Mouse (Mus musculus) midbrain, postnatal 0 days (tissue): ENCODE measurements around the gene Tspan8. TPM values are rescaled to one million over a fixed set of nuclear protein-coding genes. Genes with fewer than 3 reads are reported as not detected.

Experiments
- ATAC-seq: fragments of 200-750 bp; cut with Nextera tagmentation; 2 replicates; pipeline ENCODE4 v1.8.0; 2017; ENCODE audit warnings: moderate number of reproducible peaks, mild to moderate bottlenecking, moderate TSS enrichment, moderate library complexity; ENCODE audit not compliant: low FRiP score
- DNase-seq: peaks from one replicate; pipeline ENCODE4 v3.0.0-alpha.2; 2015; ENCODE audit warnings: low spot score
- H3K27ac ChIP-seq: fragments of 300-500 bp; sonication (generic); 2 replicates; pipeline ENCODE4 v1.5.1; 2014; ENCODE audit warnings: low read depth, mild to moderate bottlenecking, low read length, mixed read lengths
- H3K27me3 ChIP-seq: fragments of 300-500 bp; sonication (generic); 2 replicates; pipeline ENCODE4 v1.6.1; 2014; ENCODE audit warnings: low read length, control low read depth, mixed read lengths; ENCODE audit not compliant: insufficient read depth
- H3K36me3 ChIP-seq: fragments of 300-500 bp; sonication (generic); 2 replicates; pipeline ENCODE4 v1.6.1; 2014; ENCODE audit warnings: low read length, control low read depth, mixed read lengths; ENCODE audit not compliant: insufficient read depth
- H3K4me1 ChIP-seq: fragments of 300-500 bp; sonication (generic); 2 replicates; pipeline ENCODE4 v1.6.1; 2014; ENCODE audit warnings: mild to moderate bottlenecking, control low read depth, antibody characterized with exemption, low read length, mixed read lengths; ENCODE audit not compliant: insufficient read depth
- H3K4me2 ChIP-seq: fragments of 300-500 bp; sonication (generic); 2 replicates; pipeline ENCODE4 v1.6.1; 2014; ENCODE audit warnings: low read depth, mild to moderate bottlenecking, low read length, mixed read lengths; ENCODE audit not compliant: poor library complexity, severe bottlenecking
- H3K4me3 ChIP-seq: fragments of 300-500 bp; sonication (generic); 2 replicates; pipeline ENCODE4 v1.5.1; 2014; ENCODE audit warnings: low read depth, mild to moderate bottlenecking, low read length, moderate library complexity
- H3K9ac ChIP-seq: fragments of 300-500 bp; sonication (generic); replicated peaks from 2 replicates; pipeline ENCODE4 v1.6.1; 2014; ENCODE audit warnings: mild to moderate bottlenecking, low read length, moderate library complexity, mixed read lengths; ENCODE audit not compliant: poor library complexity, severe bottlenecking
- H3K9me3 ChIP-seq: fragments of 300-500 bp; sonication (generic); 2 replicates; pipeline ENCODE4 v1.6.1; 2016; ENCODE audit warnings: low read length, control low read depth
- CTCF ChIP-seq: IDR thresholded peaks from 2 replicates; pipeline ENCODE4 v1.5.1; 2016; ENCODE audit warnings: antibody characterized with exemption, mild to moderate bottlenecking
- WGBS: fragments of 180-500 bp; shearing (Covaris S2); extraction: QIAGEN DNeasy Blood & Tissue Kit; methylation state at CpG from one replicate; pipeline ENCODE4 v1.1.7; 2014; 5-methylcytosine and 5-hydroxymethylcytosine counted together
- polyA plus RNA-seq: library from polyadenylated mRNA; unstranded; fragments of >200 nt; fragmentation: Nextera tagmentation; extraction: Ambion mirVana; gene quantifications from 2 replicates; pipeline ENCODE4 v1.2.1, GENCODE M21; 2015
- total RNA-seq: library from RNA; depleted of rRNA; stranded (reverse); fragments of >200 nt; gene quantifications from 2 replicates; pipeline ENCODE4 v1.2.3, GENCODE M21; 2014

Gene Tspan8
- total and polyA plus RNA-seq, 2 experiments from 2014 or later, result 0.49 to 2.5 TPM

- H3K9ac ChIP-seq, result no peak overlapping the region
- ATAC-seq, result no peak
- H3K27ac ChIP-seq, result no peak overlapping the region
- WGBS, result 94% methylated on average over 2 of the region's 2 CpGs
- H3K4me1 ChIP-seq, result no peaks in the 10 kb centered on the region
- no peak overlapping the region for H3K4me3 ChIP-seq
- no peak overlapping the region for H3K4me2 ChIP-seq
- H3K27me3 ChIP-seq, result no peaks in the 10 kb centered on the region
- no peak for DNase-seq
- H3K9me3 ChIP-seq, result no peaks in the 10 kb centered on the region
- no peak for TF ChIP-seq CTCF
- no peaks in the 10 kb centered on the region for H3K36me3 ChIP-seq
Observed at GRCm38 (mm10) chr10:115803765-115804164, 12.9 kb upstream of the Tspan8 start.

- Histone ChIP-seq H3K4me3 (no peak overlapping the region), H3K27me3 (no peaks in the 10 kb centered on the region), H3K27ac (no peak overlapping the region), H3K9ac (no peak overlapping the region), H3K36me3 (no peaks in the 10 kb centered on the region), H3K4me1 (no peaks in the 10 kb centered on the region), H3K9me3 (no peaks in the 10 kb centered on the region), H3K4me2 (no peak overlapping the region)
- 89% methylated on average over 5 of the region's 5 CpGs for WGBS
- DNase-seq (no peak), ATAC-seq (no peak)
- no peak for TF ChIP-seq CTCF
Observed at GRCm38 (mm10) chr10:115805987-115806386, 10.6 kb upstream of the Tspan8 start.

- Histone ChIP-seq H3K36me3 (no peaks in the 10 kb centered on the region), H3K4me3 (no peak overlapping the region), H3K4me1 (no peaks in the 10 kb centered on the region), H3K4me2 (no peak overlapping the region), H3K27ac (no peak overlapping the region), H3K9me3 (no peaks in the 10 kb centered on the region), H3K27me3 (no peaks in the 10 kb centered on the region), H3K9ac (no peak overlapping the region)
- 83% methylated on average over 7 of the region's 7 CpGs for WGBS
- ATAC-seq (no peak), DNase-seq (no peak)
- TF ChIP-seq CTCF, result no peak
Observed at GRCm38 (mm10) chr10:115809169-115809568, 7.5 kb upstream of the Tspan8 start.

DNA sequence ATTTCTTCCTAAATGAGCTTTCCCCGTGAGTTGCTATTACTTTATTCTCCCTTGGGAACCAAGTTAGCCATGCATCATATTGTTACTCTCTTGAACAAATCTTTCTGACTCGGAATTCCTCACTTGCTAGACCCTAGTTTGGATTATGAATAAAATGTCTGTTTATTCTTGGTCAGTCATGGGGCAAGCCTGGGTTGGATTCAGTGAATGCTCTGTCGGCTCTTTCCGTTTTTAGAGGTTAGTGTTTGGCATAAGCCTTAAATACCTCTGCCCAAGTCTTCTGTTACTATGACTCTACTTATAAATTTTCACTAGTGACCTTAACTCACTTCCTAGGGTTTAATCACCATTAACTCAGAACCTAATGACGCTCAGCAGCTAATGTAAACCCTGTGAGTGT lies 5.1 kb upstream of the Tspan8 start:
- Histone ChIP-seq H3K4me3 (no peak overlapping the region), H3K9ac (no peak overlapping the region), H3K9me3 (no peaks in the 10 kb centered on the region), H3K27me3 (no peaks in the 10 kb centered on the region), H3K36me3 (no peaks in the 10 kb centered on the region), H3K4me2 (no peak overlapping the region), H3K4me1 (no peaks in the 10 kb centered on the region), H3K27ac (no peak overlapping the region)
- TF ChIP-seq CTCF, result no peak
- no peak for ATAC-seq
- DNase-seq, result no peak
- WGBS, result 52% methylated on average over 5 of the region's 5 CpGs

DNA sequence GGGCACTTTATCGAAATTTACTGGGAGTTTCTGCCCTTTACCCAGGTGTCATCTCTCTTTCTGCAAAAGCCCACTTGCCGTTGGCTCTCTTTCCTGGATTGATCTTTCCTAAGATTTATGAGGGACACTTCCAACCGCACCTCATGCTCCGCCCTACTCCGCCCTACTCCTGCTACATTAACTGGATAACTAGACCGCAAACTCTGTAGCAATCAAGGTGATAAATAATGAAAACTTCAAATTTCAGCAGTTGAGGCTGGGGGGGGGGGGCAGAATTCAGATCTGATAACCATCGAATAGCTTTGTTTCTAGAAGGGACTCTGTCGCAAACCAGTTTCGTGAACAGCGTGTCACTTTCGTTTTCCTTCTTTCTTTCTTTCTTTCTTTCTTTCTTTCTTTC lies 1.8 kb upstream of the Tspan8 start:
- Histone ChIP-seq H3K9me3 (no peaks in the 10 kb centered on the region), H3K27me3 (no peaks in the 10 kb centered on the region), H3K36me3 (no peaks in the 10 kb centered on the region), H3K9ac (no peak overlapping the region), H3K4me2 (no peak overlapping the region), H3K4me3 (no peak overlapping the region), H3K27ac (no peak overlapping the region), H3K4me1 (no peaks in the 10 kb centered on the region)
- no peak for DNase-seq
- 97% methylated on average over 11 of the region's 11 CpGs for WGBS
- ATAC-seq, result no peak
- TF ChIP-seq CTCF, result no peak

GRCm38 (mm10) chr10:115817056-115817724 lies 558 bp downstream of the Tspan8 start:
- WGBS, result 70% methylated on average over 13 of the region's 13 CpGs
- H3K27me3 ChIP-seq, result no peaks in the 10 kb centered on the region
- no peaks in the 10 kb centered on the region for H3K36me3 ChIP-seq
- no peaks in the 10 kb centered on the region for H3K4me1 ChIP-seq
- H3K9ac ChIP-seq, result no peak overlapping the region
- H3K9me3 ChIP-seq, result no peaks in the 10 kb centered on the region
- DNase-seq (no peak), ATAC-seq (no peak)
- no peak overlapping the region for H3K4me2 ChIP-seq
- H3K4me3 ChIP-seq, result no peak overlapping the region
- TF ChIP-seq CTCF, result no peak
- no peak overlapping the region for H3K27ac ChIP-seq
